Mouse (Mus musculus) lung, embryonic 16.5 days (tissue): ENCODE data around the gene Brap. TPM values are rescaled to one million over a fixed set of nuclear protein-coding genes. Genes with fewer than 3 reads are reported as not detected.
"Not testable (repeated sequence)": the region's sequence is repeated elsewhere in the genome, so short reads cannot be mapped to it uniquely, and the experiment has no call there.

Experiments
- ATAC-seq: fragments of 200-750 bp; cut with Nextera tagmentation; 2 replicates; pipeline ENCODE4 v1.8.0; 2017; ENCODE audit warnings: low read depth, mild to moderate bottlenecking, moderate library complexity
- H3K27ac ChIP-seq: fragments of 300-500 bp; sonication (generic); 2 replicates; pipeline ENCODE4 v1.5.1; 2014; ENCODE audit warnings: mild to moderate bottlenecking, control low read depth, low read length
- H3K27me3 ChIP-seq: fragments of 300-500 bp; sonication (generic); 2 replicates; pipeline ENCODE4 v1.6.1; 2014; ENCODE audit warnings: low read depth, low read length, mixed read lengths; ENCODE audit not compliant: control insufficient read depth, insufficient read depth
- H3K36me3 ChIP-seq: fragments of 300-500 bp; sonication (generic); 2 replicates; pipeline ENCODE4 v1.6.1; 2014; ENCODE audit warnings: low read length; ENCODE audit not compliant: control insufficient read depth, insufficient read depth
- H3K4me1 ChIP-seq: fragments of 300-500 bp; sonication (generic); replicated peaks from 2 replicates; pipeline ENCODE4 v1.6.1; 2014; ENCODE audit warnings: low read length, mixed read lengths; ENCODE audit not compliant: control insufficient read depth, insufficient read depth
- H3K4me2 ChIP-seq: fragments of 300-500 bp; sonication (generic); 2 replicates; pipeline ENCODE4 v1.6.1; 2014; ENCODE audit warnings: low read depth, low read length, control low read depth
- H3K4me3 ChIP-seq: fragments of 300-500 bp; sonication (generic); 2 replicates; pipeline ENCODE4 v1.5.1; 2014; ENCODE audit warnings: mild to moderate bottlenecking, low read length, control low read depth
- H3K9ac ChIP-seq: fragments of 300-500 bp; sonication (generic); 2 replicates; pipeline ENCODE4 v1.6.1; 2014; ENCODE audit warnings: low read length, control low read depth
- H3K9me3 ChIP-seq: fragments of 300-500 bp; sonication (generic); 2 replicates; pipeline ENCODE4 v1.6.1; 2016; ENCODE audit warnings: low read length; ENCODE audit not compliant: control insufficient read depth
- WGBS: fragments of 180-500 bp; shearing (Covaris S2); extraction: QIAGEN DNeasy Blood & Tissue Kit; methylation state at CpG from one replicate; pipeline ENCODE4 v1.1.7; 2014; 5-methylcytosine and 5-hydroxymethylcytosine counted together
- polyA plus RNA-seq: library from polyadenylated mRNA; unstranded; fragments of >200 nt; fragmentation: Nextera tagmentation; extraction: Ambion mirVana; gene quantifications from 2 replicates; pipeline ENCODE4 v1.2.1, GENCODE M21; 2015

Gene Brap
- polyA plus RNA-seq, 1 experiment from 2014 or later: 32.4 TPM

DNA sequence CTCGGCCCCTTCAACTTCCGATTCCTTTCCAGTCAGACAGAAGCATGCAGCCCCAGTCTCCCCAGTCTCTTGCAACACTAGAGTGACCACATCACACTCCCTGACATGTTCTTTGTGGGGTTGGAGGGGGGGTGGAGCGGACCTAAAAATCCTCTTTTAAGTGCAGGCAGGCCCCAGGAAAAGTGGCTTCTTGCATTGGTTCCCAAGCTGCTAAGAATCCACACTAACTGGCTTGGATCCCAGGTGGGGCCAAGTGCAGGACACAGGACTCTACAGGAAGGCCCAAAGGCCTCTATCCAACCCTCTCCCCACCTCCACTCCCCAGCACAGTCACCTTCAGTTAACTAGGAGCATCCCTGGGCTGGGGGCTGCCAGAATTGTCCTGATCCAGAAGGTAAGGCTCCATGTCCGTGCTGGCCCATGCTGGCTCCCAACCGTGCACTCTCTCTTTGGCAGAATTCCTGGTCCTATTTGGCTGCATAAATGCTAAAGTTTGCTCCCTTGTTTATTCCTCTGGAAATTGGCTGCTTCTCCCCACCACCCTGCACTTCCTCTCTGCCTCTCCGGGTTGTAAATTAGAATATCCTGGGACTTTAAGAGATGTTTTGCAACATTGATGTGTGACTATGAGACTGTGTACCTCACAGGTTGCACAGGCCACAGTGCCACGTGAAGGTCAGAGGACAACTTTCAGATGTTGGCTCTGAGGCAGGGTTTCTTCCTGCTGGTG lies 30.3 kb downstream of the Brap start:
- peak overlapping the region; percentile 66 for H3K27ac ChIP-seq
- no peak overlapping the region for H3K4me3 ChIP-seq
- H3K27me3 ChIP-seq: no peaks in the 10 kb centered on the region
- H3K4me1 ChIP-seq: peaks cover 4% of the 10 kb centered on the region
- no peak overlapping the region for H3K4me2 ChIP-seq
- H3K9me3 ChIP-seq: no peaks in the 10 kb centered on the region
- ATAC-seq: peak; percentile 71
- 52% methylated on average over 7 of the region's 7 CpGs for WGBS
- peaks cover 2% of the 10 kb centered on the region for H3K36me3 ChIP-seq
- H3K9ac ChIP-seq: no peak overlapping the region

DNA sequence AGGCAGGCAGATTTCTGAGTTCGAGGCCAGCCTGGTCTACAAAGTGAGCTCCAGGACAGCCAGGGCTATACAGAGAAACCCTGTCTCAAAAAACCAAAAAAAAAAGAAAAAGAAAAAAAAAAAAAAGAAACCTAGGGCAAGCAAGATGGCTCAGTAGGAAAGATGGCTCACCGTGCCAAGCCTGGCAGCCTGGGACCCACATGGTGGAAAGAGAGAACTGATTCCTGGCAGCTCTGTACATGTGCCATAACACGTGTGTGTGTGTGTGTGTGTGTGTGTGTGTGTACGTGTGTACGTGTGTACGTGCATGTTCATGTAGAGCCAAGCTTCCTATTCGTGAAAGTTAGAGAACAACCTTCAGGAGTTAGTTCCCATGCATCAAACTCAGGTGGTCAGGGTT lies 31.1 kb downstream of the Brap start:
- H3K9ac ChIP-seq, H3K27me3 ChIP-seq, H3K9me3 ChIP-seq, H3K36me3 ChIP-seq, H3K27ac ChIP-seq, H3K4me2 ChIP-seq, ATAC-seq, H3K4me1 ChIP-seq, H3K4me3 ChIP-seq: not testable (repeated sequence)
- WGBS: 84% methylated on average over 7 of the region's 7 CpGs

DNA sequence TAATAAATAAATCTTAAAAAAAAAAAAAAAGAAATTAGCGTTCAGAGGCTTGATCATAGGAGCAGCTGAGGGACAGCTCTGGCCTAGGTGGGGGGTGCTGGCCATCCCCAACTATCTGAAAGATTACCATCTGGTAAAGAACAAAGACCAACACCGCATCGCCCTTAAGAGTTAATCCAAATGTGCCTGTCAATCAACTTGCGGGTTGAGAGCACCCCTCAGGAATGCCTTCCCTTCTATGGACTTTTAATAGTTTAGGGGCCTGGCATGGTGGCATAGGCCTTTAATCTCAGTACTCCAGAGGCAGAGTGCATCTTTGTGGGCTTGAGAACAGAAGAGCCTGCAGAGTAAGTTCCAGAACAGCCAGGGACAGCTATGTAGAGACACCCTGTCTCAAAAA lies 32.5 kb downstream of the Brap start:
- ATAC-seq: no peak
- no peak overlapping the region for H3K27ac ChIP-seq
- no peaks in the 10 kb centered on the region for H3K27me3 ChIP-seq
- H3K4me2 ChIP-seq: no peak overlapping the region
- 63% methylated on average over 4 of the region's 4 CpGs for WGBS
- no peak overlapping the region for H3K4me3 ChIP-seq
- H3K9ac ChIP-seq: no peak overlapping the region
- H3K4me1 ChIP-seq: peaks cover 4% of the 10 kb centered on the region
- no peaks in the 10 kb centered on the region for H3K9me3 ChIP-seq
- H3K36me3 ChIP-seq: no peaks in the 10 kb centered on the region

- H3K9ac ChIP-seq: no peak overlapping the region
- H3K4me2 ChIP-seq: no peak overlapping the region
- ATAC-seq: no peak
- H3K27me3 ChIP-seq: no peaks in the 10 kb centered on the region
- H3K4me1 ChIP-seq: no peaks in the 10 kb centered on the region
- H3K4me3 ChIP-seq: no peak overlapping the region
- 62% methylated on average over 6 of the region's 6 CpGs for WGBS
- H3K27ac ChIP-seq: no peak overlapping the region
- no peaks in the 10 kb centered on the region for H3K36me3 ChIP-seq
- H3K9me3 ChIP-seq: no peaks in the 10 kb centered on the region
These were observed 36.4 kb downstream of the Brap start for GRCm38 (mm10) chr5:121696761-121697160.

GRCm38 (mm10) chr5:121699891-121700290 lies 39.5 kb downstream of the Brap start:
- Histone ChIP-seq H3K4me3 (no peak overlapping the region), H3K27me3 (no peaks in the 10 kb centered on the region), H3K36me3 (no peaks in the 10 kb centered on the region), H3K27ac (no peak overlapping the region), H3K4me2 (no peak overlapping the region), H3K9me3 (no peaks in the 10 kb centered on the region), H3K9ac (peak overlapping the region; percentile 27; the same call in 1 of the 2 replicates), H3K4me1 (no peaks in the 10 kb centered on the region)
- ATAC-seq: no peak
- 41% methylated on average over 5 of the region's 5 CpGs for WGBS

- 0 out of 2 replicates have a peak, but pooled peaks have one; percentile 26 for ATAC-seq
- Histone ChIP-seq H3K4me1 (no peaks in the 10 kb centered on the region), H3K36me3 (no peaks in the 10 kb centered on the region), H3K27me3 (no peaks in the 10 kb centered on the region), H3K4me3 (no peak overlapping the region), H3K9me3 (no peaks in the 10 kb centered on the region), H3K4me2 (peak overlapping the region; percentile 24; the same call in 1 of the 2 replicates), H3K27ac (no peak overlapping the region), H3K9ac (peak overlapping the region; percentile 27)
- 12% methylated on average over 11 of the region's 11 CpGs for WGBS
These were observed 40.1 kb downstream of the Brap start for GRCm38 (mm10) chr5:121700496-121700895.

DNA sequence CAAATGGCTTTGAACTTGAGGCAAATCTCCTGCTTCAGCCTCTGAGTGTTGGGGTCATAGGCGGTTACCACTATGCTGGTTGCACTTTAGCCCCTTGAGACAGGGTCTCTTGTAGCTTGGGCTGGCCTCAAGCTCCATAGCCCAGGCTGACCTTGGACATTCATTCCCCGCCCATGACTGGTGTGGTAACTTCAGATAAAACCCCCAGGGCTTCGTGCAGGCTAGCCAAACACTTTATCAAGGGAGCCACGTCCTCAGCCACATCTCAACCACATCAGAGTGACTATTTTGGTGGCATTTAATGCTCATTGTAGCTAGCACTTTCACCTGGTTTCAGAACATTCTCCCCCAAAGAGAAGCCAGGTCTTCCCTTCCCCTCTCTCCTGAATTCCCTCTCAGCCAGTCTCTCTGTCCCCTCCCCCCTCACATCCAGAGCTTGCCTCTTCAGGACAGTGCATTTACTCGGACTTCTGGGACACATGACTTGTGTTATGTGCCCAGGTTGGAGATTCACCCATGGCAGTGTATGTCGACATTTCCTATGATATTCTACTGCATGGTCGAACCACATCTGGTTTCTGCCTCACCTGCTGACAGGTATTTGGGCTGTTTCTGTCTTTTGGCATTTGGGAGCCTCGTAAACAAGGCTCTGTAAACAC lies 40.9 kb downstream of the Brap start:
- Histone ChIP-seq H3K4me3 (no peak overlapping the region), H3K4me1 (no peaks in the 10 kb centered on the region), H3K9me3 (no peaks in the 10 kb centered on the region), H3K27ac (no peak overlapping the region), H3K36me3 (no peaks in the 10 kb centered on the region), H3K4me2 (no peak overlapping the region), H3K9ac (no peak overlapping the region), H3K27me3 (no peaks in the 10 kb centered on the region)
- ATAC-seq: no peak
- WGBS: 42% methylated on average over 8 of the region's 8 CpGs

GRCm38 (mm10) chr5:121703341-121703740 lies 43.0 kb downstream of the Brap start:
- H3K9me3 ChIP-seq: no peaks in the 10 kb centered on the region
- no peaks in the 10 kb centered on the region for H3K4me1 ChIP-seq
- no peak overlapping the region for H3K4me3 ChIP-seq
- WGBS: 40% methylated on average over 1 of the region's 1 CpGs
- H3K36me3 ChIP-seq: no peaks in the 10 kb centered on the region
- ATAC-seq: no peak
- H3K27ac ChIP-seq: no peak overlapping the region
- no peak overlapping the region for H3K4me2 ChIP-seq
- H3K27me3 ChIP-seq: no peaks in the 10 kb centered on the region
- H3K9ac ChIP-seq: no peak overlapping the region

DNA sequence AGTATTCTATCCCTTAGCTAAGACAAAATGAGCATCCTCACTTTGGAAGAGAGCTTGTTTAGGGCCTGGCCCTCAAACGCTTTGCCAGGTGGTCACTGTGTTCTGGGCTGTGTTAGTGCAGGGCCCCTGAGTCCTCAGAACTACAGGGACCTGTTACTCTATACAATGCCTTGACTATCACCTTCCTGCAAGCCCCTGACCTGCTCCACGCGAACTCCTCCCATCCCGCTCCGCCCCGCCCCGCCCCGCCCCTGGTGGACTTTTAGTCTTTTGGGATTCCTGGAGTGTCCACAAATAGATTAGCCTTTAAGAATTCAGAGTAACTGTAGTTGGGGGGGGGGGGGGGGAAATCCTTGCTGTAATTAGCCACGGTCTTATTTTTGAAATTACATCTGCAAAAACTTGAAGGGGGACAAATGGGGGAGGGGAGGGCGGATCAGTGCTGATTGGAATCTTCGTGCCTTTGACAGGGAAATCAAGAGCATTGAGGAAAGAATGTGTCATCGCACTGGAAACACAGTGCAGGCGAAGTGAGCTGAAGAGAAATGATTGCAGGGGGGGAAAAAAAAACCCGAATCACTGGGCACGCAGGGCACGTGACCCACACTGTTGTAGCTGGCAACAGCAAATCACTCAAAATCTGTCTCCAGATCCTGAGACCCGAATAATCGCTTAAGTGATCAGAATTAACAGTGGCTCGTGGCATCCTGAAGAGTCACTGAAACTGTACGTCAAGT lies 44.3 kb downstream of the Brap start:
- Histone ChIP-seq H3K9ac (0 out of 2 replicates have a peak overlapping the region, but pooled peaks have one; percentile 22), H3K4me1 (no peaks in the 10 kb centered on the region), H3K9me3 (no peaks in the 10 kb centered on the region), H3K4me3 (peak overlapping the region; percentile 30), H3K4me2 (peak overlapping the region; percentile 53), H3K36me3 (no peaks in the 10 kb centered on the region), H3K27ac (no peak overlapping the region), H3K27me3 (no peaks in the 10 kb centered on the region)
- ATAC-seq: 0 out of 2 replicates have a peak, but pooled peaks have one; percentile 51
- 8% methylated on average over 19 of the region's 20 CpGs for WGBS
